Mouse (Mus musculus): ENCODE results near the gene Gm2174. TPM values are rescaled to one million over a fixed set of nuclear protein-coding genes. Genes with fewer than 3 reads are reported as not detected.

Gm2174 gene
- total and polyA plus RNA-seq, 2 experiments from 2014 or later: 2.8 TPM; not detected in 1

- TF ChIP-seq CTCF (IDR thresholded peaks at IDR 0.05; ENCODE audit: low read depth): no peak
- Histone ChIP-seq H3K27me3 (ENCODE audit: insufficient read depth, low read length) (no peaks in the 10 kb centered on the region), H3K9me3 (ENCODE audit: low read length) (no peaks in the 10 kb centered on the region), H3K4me3 (ENCODE audit: low read length) (no peak overlapping the region), H3K4me2 (ENCODE audit: low read depth, low read length) (no peak overlapping the region), H3K4me1 (ENCODE audit: insufficient read depth, low read length) (no peaks in the 10 kb centered on the region), H3K9ac (replicated peaks; ENCODE audit: low read length) (no peak overlapping the region), H3K36me3 (ENCODE audit: insufficient read depth, low read length) (no peaks in the 10 kb centered on the region), H3K27ac (no peak overlapping the region)
- ATAC-seq (no peak), DNase-seq (ENCODE audit: low spot score) (no peak)
- 75% methylated on average over 7 of the region's 7 CpGs for WGBS
Observed at GRCm38 (mm10) chrX:56435758-56436283, 11.9 kb upstream of the Gm2174 start.

- Histone ChIP-seq H3K4me3 (ENCODE audit: low read length) (no peak overlapping the region), H3K27ac (no peak overlapping the region), H3K27me3 (ENCODE audit: insufficient read depth, low read length) (no peaks in the 10 kb centered on the region), H3K4me2 (ENCODE audit: low read depth, low read length) (no peak overlapping the region), H3K9ac (replicated peaks; ENCODE audit: low read length) (no peak overlapping the region), H3K36me3 (ENCODE audit: insufficient read depth, low read length) (no peaks in the 10 kb centered on the region), H3K4me1 (ENCODE audit: insufficient read depth, low read length) (no peaks in the 10 kb centered on the region), H3K9me3 (ENCODE audit: low read length) (no peaks in the 10 kb centered on the region)
- DNase-seq (ENCODE audit: low spot score) (no peak), ATAC-seq (no peak)
- WGBS: 85% methylated on average over 11 of the region's 11 CpGs
- no peak for TF ChIP-seq CTCF (IDR thresholded peaks at IDR 0.05; ENCODE audit: low read depth)
Observed at GRCm38 (mm10) chrX:56446487-56447428, 1.0 kb upstream of the Gm2174 start.

- Histone ChIP-seq H3K4me1 (ENCODE audit: insufficient read depth, low read length) (no peaks in the 10 kb centered on the region), H3K4me3 (ENCODE audit: low read length) (peak within 1 kb of the TSS; percentile 55), H3K9ac (replicated peaks; ENCODE audit: low read length) (peak within 1 kb of the TSS; percentile 81), H3K9me3 (ENCODE audit: low read length) (no peaks in the 10 kb centered on the region), H3K4me2 (ENCODE audit: low read depth, low read length) (peak within 1 kb of the TSS; percentile 59), H3K36me3 (ENCODE audit: insufficient read depth, low read length) (no peaks in the 10 kb centered on the region), H3K27me3 (ENCODE audit: insufficient read depth, low read length) (no peaks in the 10 kb centered on the region), H3K27ac (peak within 1 kb of the TSS; percentile 96)
- DNase-seq (ENCODE audit: low spot score) (peak; percentile 86), ATAC-seq (peak; percentile 85)
- TF ChIP-seq CTCF (IDR thresholded peaks at IDR 0.05; ENCODE audit: low read depth): no peak
- 33% methylated on average over 22 of the region's 22 CpGs for WGBS
Observed at GRCm38 (mm10) chrX:56454671-56455371, 7.1 kb downstream of the Gm2174 start, which contains the start of gene Ints6l. Gene Ints6l, plus strand, starts transcription at chrX:56454857.

- Histone ChIP-seq H3K4me3 (ENCODE audit: low read length) (peak overlapping the region; percentile 55), H3K27me3 (ENCODE audit: insufficient read depth, low read length) (no peaks in the 10 kb centered on the region), H3K27ac (peak overlapping the region; percentile 96), H3K9me3 (ENCODE audit: low read length) (no peaks in the 10 kb centered on the region), H3K4me2 (ENCODE audit: low read depth, low read length) (peak overlapping the region; percentile 59), H3K9ac (replicated peaks; ENCODE audit: low read length) (peak overlapping the region; percentile 81), H3K36me3 (ENCODE audit: insufficient read depth, low read length) (no peaks in the 10 kb centered on the region), H3K4me1 (ENCODE audit: insufficient read depth, low read length) (no peaks in the 10 kb centered on the region)
- peak; percentile 59 for TF ChIP-seq CTCF (IDR thresholded peaks at IDR 0.05; ENCODE audit: low read depth)
- 35% methylated on average over 60 of the region's 65 CpGs for WGBS
- ATAC-seq (peak; percentile 97), DNase-seq (ENCODE audit: low spot score) (peak; percentile 92)
Observed at GRCm38 (mm10) chrX:56455372-56456246, 7.8 kb downstream of the Gm2174 start.

GRCm38 (mm10) chrX:56456379-56456778 lies 8.6 kb downstream of the Gm2174 start:
- Histone ChIP-seq H3K27me3 (ENCODE audit: insufficient read depth, low read length) (no peaks in the 10 kb centered on the region), H3K9me3 (ENCODE audit: low read length) (no peaks in the 10 kb centered on the region), H3K4me1 (ENCODE audit: insufficient read depth, low read length) (no peaks in the 10 kb centered on the region), H3K9ac (replicated peaks; ENCODE audit: low read length) (peak overlapping the region; percentile 81; the same call in 1 of the 2 replicates), H3K36me3 (ENCODE audit: insufficient read depth, low read length) (no peaks in the 10 kb centered on the region), H3K4me2 (ENCODE audit: low read depth, low read length) (peak overlapping the region; percentile 59), H3K4me3 (ENCODE audit: low read length) (peak overlapping the region; percentile 55), H3K27ac (peak overlapping the region; percentile 96)
- no peak for TF ChIP-seq CTCF (IDR thresholded peaks at IDR 0.05; ENCODE audit: low read depth)
- peak; percentile 2 for DNase-seq (ENCODE audit: low spot score)
- WGBS: 30% methylated on average over 8 of the region's 8 CpGs
- ATAC-seq: no peak; the same call in 1 of the 2 replicates
